Mouse (Mus musculus): ENCODE data around the gene Abcc4.

Abcc4 gene

DNA sequence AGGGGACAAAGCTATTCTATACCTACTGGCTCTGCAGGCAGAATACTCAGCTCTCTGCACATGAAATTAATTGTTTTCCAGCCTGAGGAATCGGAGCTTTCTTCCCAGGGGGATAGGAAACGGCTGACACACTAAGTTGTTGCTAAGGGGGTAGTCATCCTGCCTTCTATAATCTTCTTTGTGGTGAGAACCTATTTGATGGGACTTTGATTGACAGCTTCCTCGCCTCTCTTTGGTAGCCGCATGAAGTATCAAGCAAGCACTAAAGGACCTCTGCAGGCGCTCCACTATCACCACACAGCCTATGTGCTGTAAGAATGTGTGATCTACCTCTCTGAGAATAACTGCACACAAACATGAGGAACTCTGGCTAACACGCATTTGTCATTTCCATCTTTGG lies 105.3 kb downstream of the Abcc4 start:
- ATAC-seq (ENCODE audit: insufficient number of reproducible peaks, low FRiP score, low TSS enrichment), result no peak

DNA sequence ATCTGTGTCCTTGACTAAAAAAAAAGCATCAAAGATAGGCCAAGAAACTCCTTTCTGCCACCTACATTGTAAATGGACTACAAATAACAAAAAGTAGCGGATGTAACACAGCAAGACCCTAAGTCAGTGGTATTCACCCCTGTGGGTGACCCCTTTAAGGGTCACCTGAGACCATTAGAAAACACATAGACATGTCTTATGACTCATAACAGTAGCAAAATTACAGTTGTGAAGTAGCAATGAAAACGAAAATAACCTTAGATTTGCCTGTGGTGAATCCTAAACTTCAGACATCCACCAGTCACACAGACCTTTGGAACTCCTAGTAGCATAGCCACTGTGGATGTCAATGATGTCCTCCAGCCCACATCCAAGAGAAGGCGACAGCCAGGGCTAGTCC lies 107.3 kb downstream of the Abcc4 start:
- no peak for ATAC-seq (ENCODE audit: insufficient number of reproducible peaks, low FRiP score, low TSS enrichment)

DNA sequence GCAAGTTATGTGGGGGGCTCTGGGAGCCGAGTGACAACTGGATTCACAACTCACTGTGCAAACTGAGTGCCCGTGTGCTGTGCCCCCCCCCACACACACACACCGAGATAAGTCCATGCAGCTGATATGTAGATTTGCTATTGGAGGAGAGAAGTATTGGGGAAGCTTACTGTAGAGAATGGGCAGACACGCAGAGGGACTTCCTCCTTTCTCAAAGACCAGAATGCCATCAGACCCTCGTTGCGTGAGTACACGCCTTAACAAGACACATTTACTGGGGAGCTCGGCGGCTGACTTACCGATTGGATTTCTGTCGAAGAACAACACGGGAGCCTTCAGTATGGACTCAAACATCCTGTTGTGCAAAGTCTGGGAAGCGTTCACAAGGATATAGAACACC lies 111.6 kb downstream of the Abcc4 start:
- no peak for ATAC-seq (ENCODE audit: insufficient number of reproducible peaks, low FRiP score, low TSS enrichment)

DNA sequence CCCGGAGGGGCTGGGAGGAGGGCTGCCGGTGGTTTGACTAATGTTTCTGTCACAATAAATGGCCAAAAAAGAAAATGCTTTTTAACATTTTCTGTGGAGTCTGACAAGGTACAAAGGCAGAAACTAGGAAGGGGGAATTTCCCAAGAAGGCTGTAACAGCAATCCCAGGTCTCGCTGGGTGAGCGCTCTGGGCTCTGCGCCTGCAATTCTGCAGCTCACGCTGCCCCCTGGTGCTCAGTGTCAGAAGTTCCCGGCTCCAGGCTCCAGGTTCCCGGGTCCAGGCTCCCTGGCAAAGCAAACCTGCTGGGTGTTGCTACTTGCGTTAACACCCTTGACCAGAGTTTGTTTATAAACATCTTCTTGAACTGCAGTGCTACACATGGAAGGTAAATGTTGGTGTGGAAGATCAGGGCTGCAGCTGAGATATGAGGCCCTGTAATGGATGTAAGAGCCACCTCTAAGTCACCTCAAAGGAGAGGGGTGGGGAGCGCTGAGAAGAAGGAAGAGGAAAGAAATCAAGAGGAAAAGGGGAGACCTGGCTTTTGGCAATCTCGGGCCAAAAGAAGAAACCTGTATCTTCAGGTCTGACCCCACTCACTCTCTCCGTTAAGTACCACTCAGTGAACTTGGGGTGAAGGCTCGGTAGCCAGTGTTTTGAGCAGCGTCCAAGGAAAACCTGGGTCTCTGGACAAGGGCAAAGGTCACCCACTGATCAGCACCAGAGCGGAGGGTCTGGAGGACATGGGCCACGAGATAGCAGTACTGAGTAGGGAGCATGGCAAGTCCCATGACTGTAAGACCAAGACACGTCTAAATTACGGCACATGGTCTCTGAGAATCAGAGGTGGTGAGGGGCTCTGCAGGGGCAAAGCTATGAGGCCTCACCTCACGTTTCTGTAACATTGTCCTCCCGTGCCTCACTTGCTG lies 114.3 kb downstream of the Abcc4 start:
- peak; percentile 66 for ATAC-seq (ENCODE audit: insufficient number of reproducible peaks, low FRiP score, low TSS enrichment)

DNA sequence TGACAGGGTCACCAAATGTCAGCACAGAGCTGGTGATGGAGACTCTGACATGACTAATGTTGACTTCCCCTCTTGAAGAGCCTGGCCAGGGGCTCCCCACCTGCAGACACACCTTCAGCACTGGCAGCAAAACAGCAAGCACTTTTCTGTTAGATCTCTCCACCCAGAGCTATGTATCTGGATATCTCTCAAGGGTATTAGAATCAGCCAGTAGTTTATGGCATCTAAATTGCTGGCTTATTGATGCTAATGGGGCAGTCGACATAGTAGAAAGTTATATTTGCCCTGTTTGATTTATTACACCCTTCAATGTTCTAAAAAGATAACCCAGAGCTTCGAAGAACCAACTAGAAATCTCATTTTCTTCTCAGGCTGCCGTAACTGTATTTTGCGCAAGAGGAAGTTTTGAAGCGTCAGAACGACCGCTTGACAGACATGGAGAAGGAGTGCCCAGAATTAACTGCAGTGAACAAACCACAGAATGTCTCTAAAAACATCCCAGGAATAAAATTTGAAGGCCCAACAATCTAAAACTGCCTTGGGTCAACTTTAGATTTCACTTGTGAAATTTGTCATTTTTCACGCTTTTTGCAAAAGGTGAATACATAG lies 123.6 kb downstream of the Abcc4 start:
- no peak for ATAC-seq (ENCODE audit: insufficient number of reproducible peaks, low FRiP score, low TSS enrichment)

DNA sequence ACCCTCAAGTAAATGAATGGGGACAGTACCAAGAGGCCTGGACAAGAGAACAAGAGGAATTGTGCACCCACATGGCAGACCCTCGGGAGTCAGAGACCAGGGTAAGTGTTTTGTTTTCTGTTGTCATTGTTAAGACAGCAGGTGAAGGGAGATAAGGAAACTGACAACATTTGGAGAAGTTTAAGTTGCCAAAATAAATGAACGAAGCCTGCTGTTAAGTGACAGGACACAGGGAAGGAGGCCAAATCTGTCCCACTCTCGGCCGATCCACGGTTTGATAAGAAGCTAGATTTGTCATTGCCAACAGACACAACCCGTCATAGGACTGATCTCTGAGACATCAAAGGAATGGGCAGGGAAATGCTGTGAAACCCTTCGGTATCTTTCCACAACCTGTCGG lies 124.3 kb downstream of the Abcc4 start:
- ATAC-seq (ENCODE audit: insufficient number of reproducible peaks, low FRiP score, low TSS enrichment), result no peak

DNA sequence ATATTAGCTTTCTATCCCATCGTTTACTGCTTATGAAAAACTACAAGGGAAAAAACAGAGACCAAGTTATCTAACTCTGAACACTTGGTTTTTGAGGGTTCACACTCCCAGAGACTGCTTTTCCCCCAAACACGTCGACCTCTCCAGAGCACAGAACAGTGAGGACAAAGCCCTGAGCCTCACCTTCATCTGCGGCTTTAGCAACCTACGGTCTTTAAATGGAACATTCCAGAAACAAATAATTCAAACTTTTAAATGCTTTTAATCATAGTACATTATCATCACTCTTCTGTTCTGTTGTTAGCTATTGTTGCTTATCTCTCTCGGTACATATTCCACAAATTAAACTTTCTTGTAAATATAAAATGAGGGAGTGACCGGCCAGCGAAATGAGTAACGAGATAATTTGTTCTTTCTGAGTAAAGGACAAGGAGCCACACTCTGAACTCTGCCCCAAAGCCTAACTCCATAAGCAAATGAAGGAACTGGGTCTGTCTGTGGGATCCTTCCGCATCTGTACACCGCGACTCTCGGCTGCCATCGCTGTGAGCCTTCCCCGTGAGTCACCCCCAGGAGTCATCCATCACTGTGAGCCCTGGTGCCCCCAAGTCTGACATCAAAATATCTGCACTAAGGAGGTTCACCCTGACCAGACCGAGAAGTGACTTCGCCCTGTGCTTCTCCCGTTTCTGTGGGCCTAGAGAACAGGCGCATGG lies 126.8 kb downstream of the Abcc4 start:
- ATAC-seq (ENCODE audit: insufficient number of reproducible peaks, low FRiP score, low TSS enrichment), result no peak

DNA sequence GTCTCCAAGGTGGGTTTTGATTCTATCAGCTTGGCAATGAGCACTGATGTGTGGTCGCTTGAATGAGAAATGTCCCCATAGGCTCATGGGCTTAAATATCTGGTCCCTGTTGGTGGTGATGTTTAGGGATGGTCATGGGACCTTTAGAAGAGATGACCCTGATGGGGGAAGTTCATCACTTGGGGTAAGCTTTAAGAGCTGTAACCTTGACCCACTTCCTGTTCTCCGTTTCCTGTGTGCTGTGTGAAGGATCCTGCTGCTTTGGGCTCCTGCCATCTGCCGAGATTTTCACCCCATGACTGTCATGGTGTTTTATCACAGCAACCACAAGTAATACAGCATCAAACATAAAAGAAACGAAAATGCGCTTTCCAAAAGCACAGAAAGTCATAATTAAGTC lies 128.1 kb downstream of the Abcc4 start:
- no peak for ATAC-seq (ENCODE audit: insufficient number of reproducible peaks, low FRiP score, low TSS enrichment)

DNA sequence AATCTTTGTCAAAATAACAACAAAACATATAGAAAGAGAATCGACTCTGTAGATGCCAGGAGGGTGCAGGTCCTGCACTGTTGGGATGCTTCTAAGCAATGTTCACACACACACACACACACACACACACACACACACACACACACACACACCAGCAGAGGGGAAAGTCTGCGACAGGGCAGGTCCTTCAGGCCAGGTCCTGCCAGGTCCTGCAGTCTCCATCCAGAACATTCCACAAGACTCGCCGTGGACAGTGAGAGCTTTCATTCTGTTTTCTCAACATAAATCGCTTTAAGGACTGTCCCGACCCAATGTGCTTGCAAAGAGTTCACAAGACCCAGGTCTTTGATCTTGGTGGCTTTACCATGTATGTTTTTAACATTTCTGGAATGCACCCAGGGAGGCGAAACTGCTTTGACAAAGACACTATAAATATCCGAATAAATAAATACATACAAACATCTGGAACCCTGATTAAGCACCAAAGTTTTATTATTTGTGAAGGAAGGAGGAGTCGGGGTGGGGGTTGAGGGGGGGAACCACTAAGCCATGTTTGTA lies 133.3 kb downstream of the Abcc4 start:
- ATAC-seq (ENCODE audit: insufficient number of reproducible peaks, low FRiP score, low TSS enrichment), result no peak

DNA sequence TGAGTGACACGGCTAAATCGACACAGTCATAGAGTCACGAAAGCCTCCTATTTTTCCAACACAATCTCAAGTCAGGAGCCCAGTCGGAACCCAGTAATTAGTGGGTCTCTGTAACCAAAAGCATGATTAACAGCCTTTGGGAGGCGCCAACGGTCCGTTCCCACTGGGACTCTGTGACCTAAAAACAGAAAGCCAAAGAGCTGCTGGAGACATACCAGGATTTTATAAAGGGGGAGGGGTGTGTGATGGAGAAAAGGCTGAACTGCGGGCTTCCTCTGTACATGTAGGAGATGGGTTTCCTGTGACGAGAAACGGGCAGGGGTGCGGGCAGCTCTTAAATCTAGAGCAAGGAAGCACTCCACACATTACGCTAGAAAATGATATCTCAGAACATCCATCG lies 136.4 kb downstream of the Abcc4 start:
- no peak for ATAC-seq (ENCODE audit: insufficient number of reproducible peaks, low FRiP score, low TSS enrichment)

DNA sequence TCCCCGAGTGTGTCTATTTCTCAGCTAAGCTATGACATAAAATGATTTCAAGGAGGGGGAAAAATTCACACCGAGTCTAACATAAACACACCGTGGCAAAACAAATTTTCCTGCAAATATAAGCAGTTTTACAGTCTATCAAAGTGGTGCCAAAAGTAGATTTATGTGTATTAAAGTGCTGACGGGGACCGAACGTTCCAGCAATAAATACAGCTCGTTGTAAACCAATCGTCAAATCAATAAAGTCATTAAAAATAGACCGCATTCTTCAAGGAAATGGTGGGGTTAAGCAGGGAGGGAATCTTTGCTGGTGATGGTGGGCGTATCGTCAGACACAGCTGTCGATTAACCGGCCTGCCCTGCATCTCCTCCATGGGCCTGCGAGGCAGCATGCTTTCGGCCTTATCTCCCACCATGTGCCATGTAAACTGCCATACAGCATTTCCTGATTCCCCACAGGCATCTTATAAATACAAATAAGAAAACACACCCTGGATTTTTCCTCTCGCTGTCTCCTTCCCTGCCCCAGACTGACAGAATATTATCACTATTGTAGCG lies 137.8 kb downstream of the Abcc4 start:
- no peak for ATAC-seq (ENCODE audit: insufficient number of reproducible peaks, low FRiP score, low TSS enrichment)

DNA sequence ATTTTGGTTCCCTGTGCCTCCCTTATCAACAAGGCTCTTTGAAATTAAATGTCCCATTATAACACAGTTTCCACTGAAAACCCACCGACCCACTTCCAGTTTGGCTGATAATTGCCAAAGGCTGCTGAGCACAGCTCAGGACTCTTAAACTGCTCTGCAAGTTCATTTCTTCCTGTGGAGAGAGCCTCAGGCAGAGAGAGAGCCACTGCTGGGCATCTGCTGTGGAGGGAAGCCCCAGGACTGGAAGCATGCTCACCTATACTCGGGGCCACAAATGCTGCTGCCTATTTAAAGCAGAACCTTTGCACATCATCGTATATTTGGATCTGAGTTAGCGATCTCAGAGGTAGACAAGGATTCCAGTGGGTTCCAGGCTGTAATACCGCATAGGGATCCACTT lies 139.2 kb downstream of the Abcc4 start:
- ATAC-seq (ENCODE audit: insufficient number of reproducible peaks, low FRiP score, low TSS enrichment), result no peak

DNA sequence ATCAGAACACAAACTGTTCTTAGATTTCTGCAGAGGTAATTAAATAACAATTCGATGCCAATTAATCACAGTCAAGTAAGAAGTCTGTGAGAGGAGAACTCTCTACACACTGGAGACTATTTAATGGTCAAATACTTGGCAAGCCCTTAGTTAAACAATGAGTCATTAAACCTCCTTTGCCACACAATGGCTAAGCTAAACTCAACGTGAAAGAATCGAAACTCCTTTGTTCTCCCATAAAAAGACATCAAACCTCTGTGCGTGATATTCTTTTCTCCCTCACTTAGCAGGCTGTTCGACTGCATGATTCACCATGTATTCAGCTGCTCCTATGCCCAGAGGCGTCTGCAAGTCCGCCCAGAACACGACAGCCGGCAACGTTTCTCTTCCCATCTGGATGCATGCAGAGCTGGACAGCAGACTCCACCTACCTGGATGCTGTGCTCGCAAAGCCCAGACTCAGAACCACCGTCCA lies 139.8 kb downstream of the Abcc4 start:
- no peak for ATAC-seq (ENCODE audit: insufficient number of reproducible peaks, low FRiP score, low TSS enrichment)

DNA sequence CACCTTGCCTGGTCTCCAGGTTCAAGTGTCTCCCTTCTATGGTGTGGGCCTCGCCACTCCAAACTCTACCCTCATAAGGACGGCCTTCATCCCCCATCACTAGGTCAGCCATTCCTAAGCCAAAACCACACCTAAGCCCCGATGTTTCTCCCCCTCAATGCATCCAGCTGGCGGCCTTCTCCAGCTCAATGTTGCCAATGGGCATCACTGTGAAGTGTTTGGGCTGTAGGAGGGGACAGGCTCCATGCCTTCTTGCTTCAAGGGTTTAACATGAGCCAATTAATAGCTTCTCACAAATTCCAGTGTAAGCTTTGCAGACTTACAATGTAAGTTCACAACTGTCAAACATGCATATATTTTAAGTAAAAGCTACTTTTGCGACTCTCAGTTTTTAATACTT lies 140.3 kb downstream of the Abcc4 start:
- no peak for ATAC-seq (ENCODE audit: insufficient number of reproducible peaks, low FRiP score, low TSS enrichment)

DNA sequence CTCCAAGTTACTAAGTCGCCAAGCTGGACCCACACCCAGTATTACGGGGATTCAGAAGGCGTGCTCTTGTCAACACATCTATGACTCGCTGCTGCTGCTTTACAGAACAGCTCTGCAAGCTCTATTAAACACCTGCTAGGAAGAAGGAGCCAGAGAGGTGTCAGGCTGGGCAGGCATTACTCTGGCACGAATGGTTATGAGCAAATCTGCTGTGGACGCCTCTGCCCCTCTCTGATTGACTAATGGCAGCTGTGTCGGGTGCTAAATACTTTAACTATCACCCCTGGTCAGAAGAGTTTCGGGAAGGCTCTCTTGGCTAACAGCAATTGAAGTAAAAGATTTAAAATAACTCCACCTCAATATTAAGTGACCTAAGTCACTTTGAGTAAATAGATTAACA lies 142.4 kb downstream of the Abcc4 start:
- no peak for ATAC-seq (ENCODE audit: insufficient number of reproducible peaks, low FRiP score, low TSS enrichment)

DNA sequence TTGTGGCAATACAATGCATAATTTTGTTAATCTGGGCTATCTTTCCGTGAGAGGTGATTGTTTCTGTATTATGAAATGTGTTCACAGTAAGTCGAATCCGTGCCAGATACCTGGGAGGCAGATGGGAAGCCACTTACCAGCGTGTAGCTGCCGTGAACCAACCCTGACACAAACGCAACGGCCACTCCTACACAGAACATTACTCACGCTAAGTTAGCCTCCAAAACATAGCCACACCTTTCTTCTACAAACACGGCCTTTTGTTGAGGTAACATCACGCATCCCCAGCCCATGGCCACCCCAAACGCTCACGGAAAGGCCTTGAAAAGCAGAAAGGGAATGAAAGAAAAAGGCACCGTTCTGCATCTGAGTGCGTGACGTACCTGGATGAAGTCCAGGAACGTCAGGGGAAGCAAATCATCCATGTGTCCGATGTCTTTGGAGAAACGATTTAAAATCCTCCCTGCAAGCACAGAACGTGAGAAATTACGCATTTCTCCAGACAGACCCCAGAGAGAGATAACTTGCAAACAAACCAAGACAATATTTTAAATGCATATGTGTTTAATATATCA lies 153.0 kb downstream of the Abcc4 start:
- 0 out of 2 replicates have a peak, but pooled peaks have one; percentile 36 for ATAC-seq (ENCODE audit: insufficient number of reproducible peaks, low FRiP score, low TSS enrichment)

DNA sequence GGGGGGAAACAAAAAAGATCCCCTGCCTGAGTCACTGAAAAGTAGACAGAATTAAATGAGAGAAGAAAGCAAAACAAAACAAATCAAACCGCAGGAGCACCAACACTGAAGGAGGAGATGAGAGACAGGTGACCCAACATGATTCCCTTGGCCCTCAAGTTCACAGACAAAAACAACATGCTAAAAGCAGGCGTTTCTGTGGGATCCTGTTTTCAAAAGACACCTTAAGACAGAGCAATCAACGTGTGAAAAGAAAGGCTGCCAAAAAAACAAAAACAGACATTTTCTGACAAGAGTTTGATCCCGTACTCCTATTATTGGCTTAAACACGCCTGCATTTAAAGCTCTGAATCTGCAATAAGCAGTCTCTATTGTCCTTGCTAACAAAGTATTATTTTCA lies 153.6 kb downstream of the Abcc4 start:
- ATAC-seq (ENCODE audit: insufficient number of reproducible peaks, low FRiP score, low TSS enrichment), result no peak

DNA sequence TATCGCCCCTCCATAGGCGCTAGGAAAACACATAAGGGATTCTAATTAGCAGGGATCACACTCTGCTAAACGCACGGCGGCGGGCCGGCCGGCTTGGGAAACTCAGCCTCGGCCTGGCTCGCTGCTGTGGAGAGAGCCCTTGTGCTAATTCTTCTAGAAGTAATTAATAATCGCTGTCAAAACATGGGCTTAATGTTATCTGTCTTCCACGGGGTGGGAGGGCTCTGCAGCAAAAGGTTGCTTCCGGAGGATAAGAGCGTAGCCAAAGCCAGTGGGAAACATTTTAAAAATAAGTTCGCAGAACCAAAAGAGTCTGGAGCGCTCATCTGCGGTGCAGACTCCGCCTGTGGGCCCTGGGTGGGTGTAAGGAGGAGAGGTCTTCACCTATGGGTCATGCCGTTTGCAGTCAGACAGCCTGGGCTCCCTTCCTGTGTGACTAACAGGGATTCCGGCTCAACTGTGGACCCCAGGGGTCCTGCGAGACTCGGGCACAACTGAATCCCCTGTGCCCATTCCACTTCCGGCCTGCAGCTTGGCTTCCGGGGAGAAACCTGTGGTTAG lies 154.2 kb downstream of the Abcc4 start:
- no peak for ATAC-seq (ENCODE audit: insufficient number of reproducible peaks, low FRiP score, low TSS enrichment)

DNA sequence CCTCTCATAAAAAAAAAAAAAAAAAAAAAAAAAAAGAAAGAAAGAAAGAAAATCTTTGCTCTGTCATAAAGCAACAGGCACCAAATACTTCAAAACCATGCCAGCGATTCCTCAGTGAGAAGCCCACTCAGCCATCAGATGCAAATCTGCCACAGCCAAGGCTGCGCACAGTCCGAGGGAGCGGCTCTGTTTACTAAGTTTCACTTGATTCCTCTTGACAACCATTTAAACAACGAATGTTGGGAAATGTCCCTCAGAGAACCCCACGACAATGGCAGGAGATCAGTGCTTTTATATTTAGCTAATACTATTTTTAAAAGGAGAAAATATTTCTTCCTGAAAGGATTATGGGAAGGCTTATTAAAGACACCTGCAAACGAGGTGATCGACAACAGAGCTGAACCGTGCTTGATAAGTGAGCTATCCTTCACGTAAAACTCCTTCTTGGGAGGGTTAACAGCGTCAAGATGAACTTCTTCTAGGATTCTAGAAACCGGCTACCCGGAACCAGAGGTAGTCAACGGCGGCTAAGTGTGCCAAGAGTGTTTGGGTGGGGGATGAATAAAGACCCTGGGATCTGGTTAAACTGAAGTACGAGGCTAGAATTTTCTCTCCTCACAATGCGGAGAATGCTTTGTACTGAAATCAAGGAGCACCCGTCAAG lies 154.8 kb downstream of the Abcc4 start:
- ATAC-seq (ENCODE audit: insufficient number of reproducible peaks, low FRiP score, low TSS enrichment), result no peak

Data from cerebellum, adult (tissue).